Mouse (Mus musculus) midbrain, embryonic 11.5 days (tissue): ENCODE measurements around the gene Prrg2. TPM values are rescaled to one million over a fixed set of nuclear protein-coding genes. Genes with fewer than 3 reads are reported as not detected.
"Not testable (repeated sequence)": the region's sequence is repeated elsewhere in the genome, so short reads cannot be mapped to it uniquely, and the experiment has no call there.

ENCODE experiments used
- ATAC-seq: fragments of 200-750 bp; cut with Nextera tagmentation; 2 replicates; pipeline ENCODE4 v1.8.0; 2017; ENCODE audit warnings: moderate TSS enrichment, moderate library complexity; ENCODE audit not compliant: low FRiP score
- DNase-seq: peaks from one replicate; pipeline ENCODE4 v3.0.0; 2015; ENCODE audit warnings: low spot score; ENCODE audit errors: missing footprints
- H3K27ac ChIP-seq: fragments of 300-500 bp; sonication (generic); 2 replicates; pipeline ENCODE4 v1.5.1; 2014; ENCODE audit warnings: low read depth, low read length
- H3K27me3 ChIP-seq: fragments of 300-500 bp; sonication (generic); 2 replicates; pipeline ENCODE4 v1.6.1; 2014; ENCODE audit warnings: mild to moderate bottlenecking, low read length, moderate library complexity, mixed read lengths; ENCODE audit not compliant: control insufficient read depth, insufficient read depth
- H3K36me3 ChIP-seq: fragments of 300-500 bp; sonication (generic); 2 replicates; pipeline ENCODE4 v1.6.1; 2014; ENCODE audit warnings: mild to moderate bottlenecking, low read length, moderate library complexity, mixed read lengths; ENCODE audit not compliant: control insufficient read depth, insufficient read depth
- H3K4me1 ChIP-seq: fragments of 300-500 bp; sonication (generic); 2 replicates; pipeline ENCODE4 v1.6.1; 2014; ENCODE audit warnings: low read length; ENCODE audit not compliant: control insufficient read depth, insufficient read depth
- H3K4me2 ChIP-seq: fragments of 300-500 bp; sonication (generic); 2 replicates; pipeline ENCODE4 v1.6.1; 2014; ENCODE audit warnings: mild to moderate bottlenecking, moderate library complexity
- H3K4me3 ChIP-seq: fragments of 300-500 bp; sonication (generic); 2 replicates; pipeline ENCODE4 v1.5.1; 2014; ENCODE audit warnings: low read depth, low read length
- H3K9ac ChIP-seq: fragments of 300-500 bp; sonication (generic); 2 replicates; pipeline ENCODE4 v1.6.1; 2014; ENCODE audit warnings: low read length
- H3K9me3 ChIP-seq: fragments of 300-500 bp; sonication (generic); 2 replicates; pipeline ENCODE4 v1.6.1; 2016; ENCODE audit warnings: low read length; ENCODE audit not compliant: control insufficient read depth
- WGBS: fragments of 180-500 bp; shearing (Covaris S2); extraction: QIAGEN DNeasy Blood & Tissue Kit; methylation state at CpG from one replicate; pipeline ENCODE4 v1.1.7; 2014; 5-methylcytosine and 5-hydroxymethylcytosine counted together
- polyA plus RNA-seq: library from polyadenylated mRNA; unstranded; fragments of >200 nt; fragmentation: Nextera tagmentation; extraction: Ambion mirVana; gene quantifications from 2 replicates; pipeline ENCODE4 v1.2.1, GENCODE M21; 2014

The Prrg2 gene
- 12.7 and 13.5 TPM in 2 replicates for polyA plus RNA-seq

DNA sequence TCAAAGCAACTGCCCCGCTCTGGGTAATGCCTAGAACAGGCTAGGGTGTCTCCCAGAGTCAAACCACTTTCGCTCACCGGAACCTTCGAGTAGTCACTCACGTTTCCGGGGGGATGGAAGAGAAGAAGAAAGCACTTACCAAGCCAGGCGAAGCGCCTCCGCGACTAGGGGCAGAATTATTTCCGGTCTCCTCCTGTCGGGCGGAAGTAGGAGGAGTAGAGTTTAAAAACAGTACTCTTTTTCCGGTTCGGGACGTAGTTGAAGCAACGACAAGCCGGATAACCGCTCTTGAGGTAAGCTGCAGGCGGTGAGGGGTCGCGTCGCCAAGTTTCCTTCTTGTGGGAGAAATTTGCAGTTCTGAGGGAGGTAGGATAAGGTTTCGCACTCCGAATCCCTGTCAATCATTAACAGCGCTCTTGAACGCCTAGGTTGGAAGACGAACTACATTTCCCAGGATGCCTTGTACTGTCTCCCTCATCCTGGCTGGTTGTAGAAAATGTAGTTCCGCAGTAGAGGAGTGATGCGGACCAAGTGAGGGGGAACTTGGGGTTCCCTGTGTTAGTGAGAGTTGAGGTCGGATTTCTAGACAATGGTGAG is at the start of gene Prrg2, which contains the start of gene Nosip:
Gene Prrg2, minus strand, starts transcription at position 439 of the 597 bp plus-strand sequence.
Gene Nosip, plus strand, starts transcription at position 191 of the 597 bp plus-strand sequence.
- Histone ChIP-seq H3K27me3 (no peaks in the 10 kb centered on the region), H3K9ac (peak within 1 kb of the TSS; percentile 41), H3K4me3 (peak within 1 kb of the TSS; percentile 44), H3K36me3 (no peaks in the 10 kb centered on the region), H3K9me3 (no peaks in the 10 kb centered on the region), H3K4me1 (peaks cover 15% of the 10 kb centered on the region), H3K27ac (peak within 1 kb of the TSS; percentile 17), H3K4me2 (peak within 1 kb of the TSS; percentile 49)
- ATAC-seq, result peak; percentile 90
- DNase-seq, result peak; percentile 100
- under 1% methylated on average over 31 of the region's 31 CpGs for WGBS

- H3K27ac ChIP-seq, result no peak overlapping the region
- no peaks in the 10 kb centered on the region for H3K36me3 ChIP-seq
- no peaks in the 10 kb centered on the region for H3K9me3 ChIP-seq
- H3K27me3 ChIP-seq, result no peaks in the 10 kb centered on the region
- H3K4me3 ChIP-seq, result no peak overlapping the region
- no peaks in the 10 kb centered on the region for H3K4me1 ChIP-seq
- H3K9ac ChIP-seq, result no peak overlapping the region
- H3K4me2 ChIP-seq, result no peak overlapping the region
- ATAC-seq (no peak), DNase-seq (no peak)
- WGBS, result 66% methylated on average over 2 of the region's 2 CpGs
These were observed 49.5 kb upstream of the Prrg2 start for GRCm38 (mm10) chr7:45111940-45112339.

- H3K27me3 ChIP-seq, H3K4me3 ChIP-seq, H3K9me3 ChIP-seq, H3K27ac ChIP-seq, H3K9ac ChIP-seq, H3K4me1 ChIP-seq, H3K36me3 ChIP-seq, ATAC-seq, H3K4me2 ChIP-seq: not testable (repeated sequence)
- DNase-seq, result peak; percentile 69
- WGBS, result 88% methylated on average over 4 of the region's 4 CpGs
These were observed 47.6 kb upstream of the Prrg2 start for GRCm38 (mm10) chr7:45110089-45110488.

- no peak overlapping the region for H3K9ac ChIP-seq
- WGBS, result 54% methylated on average over 5 of the region's 5 CpGs
- H3K27me3 ChIP-seq, result no peaks in the 10 kb centered on the region
- H3K4me2 ChIP-seq, result no peak overlapping the region
- H3K9me3 ChIP-seq, result no peaks in the 10 kb centered on the region
- ATAC-seq (no peak), DNase-seq (peak; percentile 56)
- no peaks in the 10 kb centered on the region for H3K36me3 ChIP-seq
- H3K4me3 ChIP-seq, result no peak overlapping the region
- H3K27ac ChIP-seq, result no peak overlapping the region
- H3K4me1 ChIP-seq, result no peaks in the 10 kb centered on the region
These were observed 44.7 kb upstream of the Prrg2 start for GRCm38 (mm10) chr7:45107052-45107645.

- ATAC-seq, result peak; percentile 54; the same call in 1 of the 2 replicates
- no peaks in the 10 kb centered on the region for H3K36me3 ChIP-seq
- H3K4me3 ChIP-seq, result no peak overlapping the region
- H3K4me1 ChIP-seq, result no peaks in the 10 kb centered on the region
- DNase-seq, result peak; percentile 88
- H3K27me3 ChIP-seq, result no peaks in the 10 kb centered on the region
- H3K9me3 ChIP-seq, result no peaks in the 10 kb centered on the region
- H3K9ac ChIP-seq, result no peak overlapping the region
- no peak overlapping the region for H3K4me2 ChIP-seq
- 18% methylated on average over 6 of the region's 6 CpGs for WGBS
- no peak overlapping the region for H3K27ac ChIP-seq
These were observed 44.0 kb upstream of the Prrg2 start for GRCm38 (mm10) chr7:45106441-45106840.

GRCm38 (mm10) chr7:45105491-45105890 is 43.0 kb upstream of the Prrg2 start:
- DNase-seq (no peak), ATAC-seq (no peak)
- Histone ChIP-seq H3K4me1 (no peaks in the 10 kb centered on the region), H3K9me3 (no peaks in the 10 kb centered on the region), H3K36me3 (no peaks in the 10 kb centered on the region), H3K27me3 (no peaks in the 10 kb centered on the region), H3K9ac (no peak overlapping the region), H3K27ac (no peak overlapping the region), H3K4me2 (no peak overlapping the region), H3K4me3 (no peak overlapping the region)
- WGBS, result 76% methylated on average over 8 of the region's 8 CpGs

DNA sequence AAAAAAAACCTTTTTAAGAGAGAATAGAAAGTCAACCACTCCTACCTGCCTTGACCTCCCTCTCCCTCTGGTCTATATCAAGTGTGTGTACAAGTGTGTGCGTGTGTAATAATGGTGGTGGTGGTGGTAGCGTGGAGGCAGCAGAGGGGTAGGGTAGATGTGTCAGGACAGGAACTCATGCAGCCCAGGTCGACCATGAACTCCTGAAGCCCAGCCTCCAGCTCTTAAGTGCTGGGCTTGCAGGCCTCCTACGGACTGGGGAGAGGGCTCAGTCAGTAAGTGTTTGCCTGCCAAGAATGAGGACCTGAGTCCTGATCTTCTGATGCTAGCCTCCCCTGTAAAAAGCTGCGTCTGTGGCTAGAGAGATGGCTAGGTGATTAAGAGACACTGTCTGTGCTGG is 42.5 kb upstream of the Prrg2 start:
- no peak for DNase-seq
- ATAC-seq, result no peak
- no peak overlapping the region for H3K9ac ChIP-seq
- H3K27me3 ChIP-seq, result no peaks in the 10 kb centered on the region
- 85% methylated on average over 5 of the region's 5 CpGs for WGBS
- H3K27ac ChIP-seq, result no peak overlapping the region
- H3K36me3 ChIP-seq, result no peaks in the 10 kb centered on the region
- H3K4me2 ChIP-seq, result no peak overlapping the region
- no peaks in the 10 kb centered on the region for H3K9me3 ChIP-seq
- no peak overlapping the region for H3K4me3 ChIP-seq
- H3K4me1 ChIP-seq, result no peaks in the 10 kb centered on the region

- Histone ChIP-seq H3K9ac (no peak within 1 kb of the TSS; the same call in 1 of the 2 replicates), H3K27me3 (no peaks in the 10 kb centered on the region), H3K4me3 (no peak within 1 kb of the TSS), H3K4me2 (no peak within 1 kb of the TSS), H3K9me3 (no peaks in the 10 kb centered on the region), H3K27ac (no peak within 1 kb of the TSS), H3K36me3 (no peaks in the 10 kb centered on the region), H3K4me1 (no peaks in the 10 kb centered on the region)
- 79% methylated on average over 7 of the region's 7 CpGs for WGBS
- no peak for ATAC-seq
- no peak for DNase-seq
These were observed 41.2 kb upstream of the Prrg2 start, which contains the start of gene Fcgrt for GRCm38 (mm10) chr7:45103652-45104180. TSS of gene Fcgrt (minus strand) at chr7:45103851.

- Histone ChIP-seq H3K4me1 (no peaks in the 10 kb centered on the region), H3K27me3 (no peaks in the 10 kb centered on the region), H3K4me2 (no peak overlapping the region), H3K27ac (no peak overlapping the region), H3K9me3 (no peaks in the 10 kb centered on the region), H3K4me3 (no peak overlapping the region), H3K36me3 (no peaks in the 10 kb centered on the region), H3K9ac (no peak overlapping the region; the same call in 1 of the 2 replicates)
- DNase-seq (no peak), ATAC-seq (no peak)
- WGBS, result 79% methylated on average over 9 of the region's 9 CpGs
These were observed 40.6 kb upstream of the Prrg2 start for GRCm38 (mm10) chr7:45102940-45103585.
